Mouse (Mus musculus): Measurements from ENCODE around the gene Med16.

GRCm38 (mm10) chr10:79947502-79947901 is 38.8 kb upstream of the Med16 start:
- TF ChIP-seq POLR2A (IDR thresholded peaks at IDR 0.05; ENCODE audit: low read depth, low read length) = no peak
- TF ChIP-seq CTCF (IDR thresholded peaks at IDR 0.05; ENCODE audit: borderline replicate concordance, insufficient read depth, low read length) = no peak
